Mouse (Mus musculus): Measurements from ENCODE around the gene Hmgn5.

Hmgn5 gene

DNA sequence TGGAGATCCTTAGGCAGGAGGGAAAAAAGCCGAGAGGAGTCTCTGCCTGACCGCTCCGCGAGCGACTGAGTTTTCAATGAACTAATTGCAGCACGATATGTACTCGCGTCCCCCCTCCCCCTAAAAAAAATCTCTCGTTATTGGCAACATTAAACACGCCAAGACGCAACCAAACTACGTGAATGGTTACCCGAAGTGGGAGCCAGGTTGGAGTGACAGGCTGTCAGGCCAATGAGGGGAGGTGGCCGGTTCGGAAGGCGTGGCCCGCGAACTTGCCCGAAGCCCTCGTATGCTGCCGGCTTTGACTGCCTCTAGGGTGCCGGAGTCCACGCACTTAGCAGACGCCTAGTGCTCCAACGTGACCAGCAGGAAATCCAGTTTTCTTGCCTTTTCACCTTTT, at the start of gene Hmgn5:
TSS of gene Hmgn5 (minus strand) at position 122 of the 400 bp plus-strand sequence.
- DNase-seq (ENCODE audit: low read depth in 1 of 2, low spot score in 2 of 2), result peak; percentile 67 to 80

GRCm38 (mm10) chrX:109047773-109048172, 34.6 kb upstream of the Hmgn5 start:
- DNase-seq (ENCODE audit: low read depth in 1 of 2, low spot score in 2 of 2), result no peak

DNA sequence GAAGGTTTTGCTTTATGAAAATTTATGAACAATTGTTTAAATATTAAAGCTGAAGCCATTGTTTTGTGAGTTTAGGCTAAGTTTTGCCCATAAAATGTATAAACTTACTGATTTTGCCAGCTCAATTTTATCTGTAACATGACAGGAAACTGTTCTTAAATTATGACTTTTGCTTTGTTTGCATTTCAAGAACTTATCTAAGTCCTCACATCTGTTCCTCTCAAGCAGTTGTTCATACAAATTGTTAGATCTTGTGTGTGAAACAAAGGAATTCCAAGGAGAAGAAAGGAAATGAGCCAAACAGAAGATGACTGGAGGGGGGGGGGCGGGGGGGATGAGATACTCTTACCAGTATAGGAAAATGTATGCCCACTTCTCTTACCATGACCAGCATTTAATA, 13.0 kb upstream of the Hmgn5 start:
- no peak for DNase-seq (ENCODE audit: low read depth in 1 of 2, low spot score in 2 of 2)

- DNase-seq (ENCODE audit: low read depth in 1 of 2, low spot score in 2 of 2), result no peak
Observed at GRCm38 (mm10) chrX:109020858-109021257, 7.7 kb upstream of the Hmgn5 start.

GRCm38 (mm10) chrX:109014166-109014565, 962 bp upstream of the Hmgn5 start:
- DNase-seq (ENCODE audit: low read depth in 1 of 2, low spot score in 2 of 2), result no peak

DNA sequence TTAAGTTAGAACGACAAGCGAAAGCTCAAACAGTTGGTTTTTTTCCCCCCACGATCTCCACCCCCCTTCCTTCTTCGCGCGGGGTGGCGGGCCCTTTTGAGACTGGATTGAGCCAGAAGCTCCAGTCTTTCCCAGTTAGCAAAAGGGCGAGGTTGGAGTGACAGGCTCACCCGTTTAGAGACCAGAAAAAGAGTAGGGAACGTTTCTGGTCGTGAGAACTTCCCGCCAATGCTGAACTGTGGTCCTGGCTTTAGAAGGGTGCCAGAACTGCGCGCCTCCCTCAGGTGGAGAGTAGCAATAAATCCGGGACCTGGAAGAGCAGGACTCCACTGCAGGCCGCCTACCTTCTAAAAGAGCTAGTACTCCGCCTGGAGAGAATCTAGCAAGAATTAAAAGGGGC, 482 bp upstream of the Hmgn5 start:
- no peak for DNase-seq (ENCODE audit: low read depth in 1 of 2, low spot score in 2 of 2)

DNA sequence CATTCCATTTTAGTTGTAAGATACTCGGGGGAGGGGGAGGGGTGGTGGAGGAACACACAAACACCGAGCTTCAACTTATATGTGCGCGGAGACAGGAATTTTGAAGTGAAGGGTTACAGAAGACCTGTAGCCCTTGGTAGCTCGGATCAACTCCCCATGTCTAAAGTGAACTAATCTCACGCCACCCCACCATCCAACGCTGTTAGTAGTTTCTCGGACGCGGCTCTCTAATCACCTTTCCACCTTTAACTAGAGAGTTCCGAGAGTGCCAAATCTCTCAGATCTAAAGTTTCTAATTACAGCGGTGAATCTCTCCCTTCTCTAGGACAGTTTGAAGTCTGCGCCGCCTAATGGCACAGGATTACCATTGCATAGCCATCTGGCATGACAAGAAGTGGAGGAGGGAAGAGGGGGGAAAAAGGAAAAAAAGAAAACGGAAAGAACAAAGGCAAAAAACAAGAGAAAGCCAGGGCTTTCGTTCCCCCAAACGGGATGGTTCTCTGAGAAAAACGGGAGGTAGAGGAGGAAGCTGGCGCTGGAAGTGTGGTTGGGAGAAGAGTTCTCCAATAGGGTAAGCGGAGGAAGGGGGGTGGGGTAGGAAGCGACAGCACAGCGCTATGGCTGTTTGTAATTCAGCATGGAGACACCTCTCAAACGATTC, 703 bp downstream of the Hmgn5 start:
- peak in 1 of 2 experiments; percentile 22 for DNase-seq (ENCODE audit: low read depth in 1 of 2, low spot score in 2 of 2)

DNA sequence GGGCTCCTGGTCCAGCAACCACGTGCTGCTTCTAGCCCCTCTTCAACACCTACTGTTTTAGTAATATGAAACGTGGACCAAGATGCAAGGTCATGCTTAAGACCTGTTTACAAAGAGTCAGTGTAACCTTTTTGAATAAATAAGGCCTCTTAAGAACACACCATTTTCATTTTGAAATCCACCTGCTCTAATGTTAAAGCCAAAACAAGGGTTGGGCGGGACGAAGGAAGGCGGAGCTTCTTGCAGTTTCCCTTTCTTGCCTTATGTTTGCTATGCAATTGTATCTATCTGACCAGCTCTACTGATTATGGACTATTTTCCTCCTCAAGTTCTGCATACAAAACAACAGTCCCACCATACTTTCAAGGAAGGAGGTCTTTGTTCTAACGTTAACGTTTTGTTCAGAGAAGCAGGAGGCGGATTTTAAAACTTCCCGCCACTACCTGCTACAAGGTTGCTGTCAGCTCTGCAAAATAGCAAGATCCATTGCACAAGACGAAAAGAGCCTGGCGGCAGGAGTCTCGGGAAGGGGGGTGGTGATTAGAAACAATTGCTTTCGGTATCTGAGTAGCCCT, 1.5 kb downstream of the Hmgn5 start:
- no peak for DNase-seq (ENCODE audit: low read depth in 1 of 2, low spot score in 2 of 2)

DNA sequence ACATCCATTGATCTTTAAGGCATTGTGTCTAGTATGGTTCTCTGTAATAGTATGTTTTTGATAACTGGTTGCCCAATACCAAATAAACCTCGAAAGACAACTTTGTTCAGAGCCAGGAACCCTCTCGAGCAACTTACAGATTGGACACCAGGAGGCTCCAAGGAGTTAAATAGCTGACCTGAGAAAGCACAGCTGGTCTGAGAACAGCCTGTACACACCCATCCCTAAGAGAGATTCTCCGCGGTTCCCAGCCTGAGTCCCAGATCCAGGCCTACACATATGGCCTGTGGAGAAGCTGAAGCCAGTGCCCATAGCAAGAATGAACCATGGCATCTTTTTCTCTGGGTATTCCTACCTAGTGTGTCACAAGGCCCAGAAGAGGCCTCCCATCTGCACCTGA, 11.9 kb downstream of the Hmgn5 start:
- DNase-seq (ENCODE audit: low read depth in 1 of 2, low spot score in 2 of 2), result no peak
